Mouse (Mus musculus) embryonic fibroblast, embryonic 13.5 days (primary cell): Measurements from ENCODE around the gene Tiparp.

ENCODE experiments used
- CTCF ChIP-seq: IDR thresholded peaks from 2 replicates; pipeline ENCODE4 v1.5.1; 2011; ENCODE audit warnings: mild to moderate bottlenecking, control low read depth, low read length, moderate library complexity, borderline replicate concordance; ENCODE audit not compliant: insufficient read depth
- POLR2A ChIP-seq: IDR thresholded peaks from 2 replicates; pipeline ENCODE4 v1.6.1; 2011; ENCODE audit warnings: low read depth, mild to moderate bottlenecking, control low read depth, low read length, moderate library complexity

DNA sequence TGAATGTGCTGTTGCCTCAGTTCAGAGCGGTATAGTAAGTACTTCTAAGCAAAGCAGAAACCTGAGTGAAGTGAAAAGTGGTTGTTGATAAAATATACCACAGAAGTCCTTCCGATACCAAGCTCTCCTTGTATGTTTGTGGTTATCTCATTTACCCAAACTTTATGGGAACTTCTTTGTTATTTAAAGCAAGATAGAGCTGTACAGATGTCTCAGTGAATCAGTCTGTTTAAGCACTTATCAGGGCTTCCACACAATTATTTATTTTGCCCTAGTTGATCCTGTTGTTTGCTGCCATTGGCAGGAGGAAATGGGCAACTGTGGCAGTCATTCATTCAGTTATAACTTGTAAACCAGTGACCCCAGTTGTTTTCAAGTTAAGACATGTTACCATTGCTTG is 26.4 kb downstream of the Tiparp start:
- no peak for TF ChIP-seq CTCF
- no peak for TF ChIP-seq POLR2A
